Mouse (Mus musculus) testis, adult 2 months (tissue): ENCODE results near the gene Cpsf3. TPM values are rescaled to one million over a fixed set of nuclear protein-coding genes. Genes with fewer than 3 reads are reported as not detected.

Experiments used
- H3K27ac ChIP-seq: fragments of 200-500 bp; 2 replicates; pipeline ENCODE4 v1.5.1; 2012; ENCODE audit warnings: low read depth, low read length; ENCODE audit not compliant: control insufficient read depth, insufficient read depth
- H3K27me3 ChIP-seq: fragments of 200-500 bp; 2 replicates; pipeline ENCODE4 v1.6.1; 2012; ENCODE audit warnings: mild to moderate bottlenecking, low read length, moderate library complexity; ENCODE audit not compliant: control insufficient read depth, insufficient read depth
- H3K36me3 ChIP-seq: fragments of 200-500 bp; 2 replicates; pipeline ENCODE4 v1.6.1; 2012; ENCODE audit warnings: mild to moderate bottlenecking, low read length; ENCODE audit not compliant: control insufficient read depth, insufficient read depth
- H3K4me1 ChIP-seq: fragments of 200-500 bp; 2 replicates; pipeline ENCODE4 v1.6.1; 2012; ENCODE audit warnings: low read length; ENCODE audit not compliant: control insufficient read depth, insufficient read depth
- H3K4me3 ChIP-seq: fragments of 200-500 bp; 2 replicates; pipeline ENCODE4 v1.5.1; 2012; ENCODE audit warnings: low read depth, mild to moderate bottlenecking, low read length, moderate library complexity, mixed read lengths; ENCODE audit not compliant: control insufficient read depth
- CTCF ChIP-seq: fragments of 200-500 bp; IDR thresholded peaks from 2 replicates; pipeline ENCODE4 v1.5.1; 2012; ENCODE audit warnings: low read depth, mild to moderate bottlenecking, inconsistent platforms, low read length, moderate library complexity; ENCODE audit not compliant: control insufficient read depth, insufficient read depth, insufficient replicate concordance
- POLR2A ChIP-seq: fragments of 200-500 bp; IDR thresholded peaks from 2 replicates; pipeline ENCODE4 v1.6.1; 2012; ENCODE audit warnings: low read depth, mild to moderate bottlenecking, inconsistent platforms, low read length, moderate library complexity; ENCODE audit not compliant: control insufficient read depth
- polyA plus RNA-seq: library from polyadenylated mRNA; depleted of rRNA; stranded (reverse); fragments of >200 nt; gene quantifications from 2 replicates; pipeline ENCODE4 v1.2.3, GENCODE M21; 2012

Cpsf3 gene
- polyA plus RNA-seq, 1 experiment = 21.6 TPM

- no peak for TF ChIP-seq POLR2A
- no peak for TF ChIP-seq CTCF
- no peak overlapping the region for H3K4me3 ChIP-seq
- H3K27me3 ChIP-seq = no peaks in the 10 kb centered on the region
- no peaks in the 10 kb centered on the region for H3K4me1 ChIP-seq
- H3K27ac ChIP-seq = no peak overlapping the region
- H3K36me3 ChIP-seq = peaks cover 4% of the 10 kb centered on the region
These were observed 40.1 kb downstream of the Cpsf3 start for GRCm38 (mm10) chr12:21325266-21325665.

DNA sequence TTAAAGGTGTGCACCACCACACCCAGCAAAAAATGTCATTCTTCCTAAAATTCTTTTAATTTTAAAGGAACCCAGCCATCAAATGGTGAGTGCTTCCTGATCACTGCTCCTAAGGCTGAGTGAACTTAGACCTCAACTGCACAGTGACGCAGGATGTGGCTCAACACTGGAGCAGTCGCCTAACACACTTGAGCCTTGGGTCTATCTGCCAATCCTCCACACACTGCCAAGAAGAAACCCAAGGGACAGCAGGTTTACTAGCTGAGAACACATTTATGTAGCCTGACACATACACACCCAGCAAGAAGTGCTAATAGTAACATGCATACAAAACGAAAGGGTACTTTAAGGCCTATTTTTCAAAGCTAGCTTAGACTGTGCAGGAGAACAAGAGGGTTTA is 41.1 kb downstream of the Cpsf3 start:
- Histone ChIP-seq H3K36me3 (peaks cover 4% of the 10 kb centered on the region), H3K4me1 (no peaks in the 10 kb centered on the region), H3K27me3 (no peaks in the 10 kb centered on the region), H3K4me3 (no peak overlapping the region), H3K27ac (no peak overlapping the region)
- TF ChIP-seq POLR2A = no peak
- no peak for TF ChIP-seq CTCF

DNA sequence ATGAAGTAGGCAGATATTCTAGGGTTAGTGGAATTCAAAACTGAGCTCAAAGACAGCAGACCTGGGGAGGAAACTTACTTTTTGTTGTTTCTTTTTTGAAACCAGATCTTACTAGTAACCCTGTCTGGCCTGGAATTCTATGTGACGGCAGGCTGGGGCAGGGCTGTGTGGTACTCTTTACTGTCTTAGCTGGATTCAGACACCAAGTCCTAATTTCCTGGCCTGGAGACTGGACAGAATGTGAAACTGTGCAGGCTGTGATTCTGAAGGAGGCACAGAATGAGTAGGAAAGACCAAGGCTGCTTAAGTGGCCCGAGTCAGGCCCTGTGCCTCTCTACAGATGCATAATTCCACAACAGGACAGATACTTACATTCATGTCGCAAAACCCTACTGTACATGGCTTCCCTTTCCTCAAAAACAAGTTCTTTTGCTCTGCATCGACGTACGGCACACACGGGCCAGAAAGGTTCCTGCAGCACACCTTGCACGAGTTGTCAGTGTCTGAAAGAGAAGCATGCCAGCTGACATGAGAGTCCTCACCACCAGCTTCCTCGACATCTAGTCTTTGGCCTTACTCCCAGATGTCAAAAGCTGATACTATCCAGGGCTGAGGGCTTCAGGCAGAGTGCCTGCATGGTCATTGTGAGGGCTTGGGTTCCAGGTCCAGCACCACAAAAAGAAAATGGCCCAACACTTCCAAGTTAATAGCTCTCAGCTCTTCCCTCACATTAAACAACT is 44.6 kb downstream of the Cpsf3 start:
- H3K4me1 ChIP-seq = no peaks in the 10 kb centered on the region
- TF ChIP-seq POLR2A = no peak
- TF ChIP-seq CTCF = no peak
- no peak overlapping the region for H3K27ac ChIP-seq
- no peaks in the 10 kb centered on the region for H3K27me3 ChIP-seq
- no peak overlapping the region for H3K4me3 ChIP-seq
- peaks cover 4% of the 10 kb centered on the region for H3K36me3 ChIP-seq

GRCm38 (mm10) chr12:21330961-21331576 is 45.9 kb downstream of the Cpsf3 start:
- peaks cover 4% of the 10 kb centered on the region for H3K36me3 ChIP-seq
- no peak overlapping the region for H3K27ac ChIP-seq
- no peaks in the 10 kb centered on the region for H3K27me3 ChIP-seq
- no peak overlapping the region for H3K4me3 ChIP-seq
- H3K4me1 ChIP-seq = no peaks in the 10 kb centered on the region
- no peak for TF ChIP-seq POLR2A
- no peak for TF ChIP-seq CTCF

DNA sequence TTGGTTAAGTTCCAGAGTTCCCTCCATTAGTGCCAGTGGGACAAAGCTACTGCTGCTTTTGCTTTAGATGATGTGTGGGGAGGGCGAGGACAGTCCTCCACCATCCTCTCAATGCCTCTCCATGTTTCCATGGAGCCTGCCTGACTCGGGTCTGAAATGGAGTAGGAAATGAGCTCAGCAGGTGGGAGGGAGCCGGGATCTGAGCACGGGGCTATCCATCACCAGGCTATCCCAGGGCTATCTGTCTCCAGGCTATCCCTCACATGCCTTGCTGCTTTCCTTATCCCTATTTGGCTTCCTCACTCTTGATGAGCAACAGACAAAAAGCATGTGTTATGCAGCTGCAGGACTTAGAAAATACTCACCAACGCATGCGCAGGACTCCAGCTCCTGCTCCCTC is 46.5 kb downstream of the Cpsf3 start:
- Histone ChIP-seq H3K27me3 (no peaks in the 10 kb centered on the region), H3K4me1 (no peaks in the 10 kb centered on the region), H3K36me3 (peaks cover 4% of the 10 kb centered on the region), H3K27ac (no peak overlapping the region), H3K4me3 (no peak overlapping the region)
- no peak for TF ChIP-seq CTCF
- no peak for TF ChIP-seq POLR2A

DNA sequence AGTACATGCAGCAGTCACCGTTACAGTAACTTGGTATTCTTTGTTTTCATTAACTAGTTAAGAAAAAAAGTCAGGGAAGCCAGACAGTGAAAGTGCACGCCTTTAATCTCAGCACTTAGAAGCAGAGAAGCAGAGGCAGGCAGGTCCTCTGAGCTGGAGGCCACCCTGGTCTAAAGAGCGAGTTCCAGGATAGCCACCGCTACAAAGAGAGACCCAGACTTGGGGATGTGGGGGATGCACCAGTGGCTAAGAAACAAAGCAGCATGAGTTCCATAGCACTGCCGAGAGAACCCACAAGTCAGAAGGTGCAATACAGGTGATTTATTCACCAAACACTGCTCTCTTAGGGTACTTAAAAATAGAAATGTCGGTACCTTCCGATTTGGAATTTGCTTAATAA is 47.8 kb downstream of the Cpsf3 start:
- Histone ChIP-seq H3K4me3 (no peak overlapping the region), H3K36me3 (peaks cover 4% of the 10 kb centered on the region), H3K4me1 (no peaks in the 10 kb centered on the region), H3K27me3 (no peaks in the 10 kb centered on the region), H3K27ac (no peak overlapping the region)
- TF ChIP-seq POLR2A (no peak), CTCF (no peak)

DNA sequence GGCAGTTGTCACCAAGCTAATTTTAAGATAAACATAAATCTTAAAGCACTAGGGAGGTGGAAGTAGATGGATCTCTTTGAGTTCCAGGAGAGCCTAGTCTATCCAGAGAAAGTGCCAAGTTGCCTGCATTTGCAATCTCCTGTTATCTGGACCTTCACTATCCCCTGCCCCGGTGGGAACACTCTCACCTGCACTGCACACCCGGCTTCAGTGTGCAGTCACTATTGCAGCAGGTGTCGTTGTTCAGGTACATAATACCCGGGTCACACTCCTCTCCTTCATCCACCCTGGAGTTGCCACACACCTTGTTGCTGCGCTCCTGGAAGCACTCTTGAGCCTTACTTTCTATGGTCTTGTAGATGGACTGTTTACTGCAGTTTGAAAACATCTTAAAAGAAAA is 48.6 kb downstream of the Cpsf3 start:
- peaks cover 4% of the 10 kb centered on the region for H3K36me3 ChIP-seq
- H3K27ac ChIP-seq = no peak overlapping the region; the same call in 1 of the 2 replicates

GRCm38 (mm10) chr12:21335869-21336268 is 50.7 kb downstream of the Cpsf3 start:
- H3K4me3 ChIP-seq = no peak overlapping the region
- H3K4me1 ChIP-seq = no peaks in the 10 kb centered on the region
- H3K27me3 ChIP-seq = no peaks in the 10 kb centered on the region
- TF ChIP-seq CTCF (no peak), POLR2A (no peak)
- H3K36me3 ChIP-seq = peaks cover 1% of the 10 kb centered on the region; the same call in 1 of the 2 replicates
- H3K27ac ChIP-seq = no peak overlapping the region

More for the DNA sequence above, 48.6 kb downstream of the Cpsf3 start:
- no peak overlapping the region for H3K4me3 ChIP-seq
- H3K27me3 ChIP-seq = no peaks in the 10 kb centered on the region
- no peaks in the 10 kb centered on the region for H3K4me1 ChIP-seq
- TF ChIP-seq CTCF (no peak), POLR2A (no peak)
